Mouse (Mus musculus) heart, embryonic 13.5 days (tissue): ENCODE measurements around the gene Kctd5. TPM values are rescaled to one million over a fixed set of nuclear protein-coding genes. Genes with fewer than 3 reads are reported as not detected.

Experiments
- ATAC-seq: fragments of 200-750 bp; cut with Nextera tagmentation; 2 replicates; pipeline ENCODE4 v1.8.0; 2017; ENCODE audit warnings: moderate TSS enrichment; ENCODE audit not compliant: insufficient number of reproducible peaks, low FRiP score, low TSS enrichment; ENCODE audit errors: extremely low read depth
- H3K27ac ChIP-seq: fragments of 300-500 bp; sonication (generic); replicated peaks from 2 replicates; pipeline ENCODE4 v1.5.1; 2015; ENCODE audit warnings: moderate library complexity, mild to moderate bottlenecking, inconsistent platforms
- H3K27me3 ChIP-seq: fragments of 300-500 bp; sonication (generic); replicated peaks from 2 replicates; pipeline ENCODE4 v1.6.1; 2015; ENCODE audit warnings: mild to moderate bottlenecking, inconsistent platforms
- H3K36me3 ChIP-seq: fragments of 300-500 bp; sonication (generic); 2 replicates; pipeline ENCODE4 v1.6.1; 2015; ENCODE audit warnings: mild to moderate bottlenecking, inconsistent platforms
- H3K4me1 ChIP-seq: fragments of 300-500 bp; sonication (generic); 2 replicates; pipeline ENCODE4 v1.6.1; 2015; ENCODE audit warnings: inconsistent platforms
- H3K4me2 ChIP-seq: fragments of 300-500 bp; sonication (generic); 2 replicates; pipeline ENCODE4 v1.6.1; 2015; ENCODE audit warnings: inconsistent platforms, mild to moderate bottlenecking, moderate library complexity
- H3K4me3 ChIP-seq: fragments of 300-500 bp; sonication (generic); 2 replicates; pipeline ENCODE4 v1.5.1; 2015; ENCODE audit warnings: moderate library complexity, mild to moderate bottlenecking, inconsistent platforms
- H3K9ac ChIP-seq: fragments of 300-500 bp; sonication (generic); 2 replicates; pipeline ENCODE4 v1.6.1; 2015; ENCODE audit warnings: inconsistent platforms, mild to moderate bottlenecking, moderate library complexity
- H3K9me3 ChIP-seq: fragments of 300-500 bp; sonication (generic); 2 replicates; pipeline ENCODE4 v1.6.1; 2016; ENCODE audit warnings: inconsistent platforms
- WGBS: fragments of 180-500 bp; shearing (Covaris S2); methylation state at CpG from one replicate; pipeline ENCODE4 v1.1.7; 2015; ENCODE audit warnings: mixed read lengths; 5-methylcytosine and 5-hydroxymethylcytosine counted together
- polyA plus RNA-seq: library from polyadenylated mRNA; unstranded; fragments of >200 nt; fragmentation: Nextera tagmentation; extraction: Ambion mirVana; gene quantifications from 2 replicates; pipeline ENCODE4 v1.2.1, GENCODE M21; 2015

Kctd5 gene
- polyA plus RNA-seq, 1 experiment from 2014 or later = 39.9 TPM

GRCm38 (mm10) chr17:24068271-24068670 lies 5.0 kb downstream of the Kctd5 start:
- Histone ChIP-seq H3K9ac (peak overlapping the region; percentile 47), H3K27me3 (no peaks in the 10 kb centered on the region), H3K4me3 (no peak overlapping the region), H3K27ac (no peak overlapping the region), H3K4me1 (peaks cover 37% of the 10 kb centered on the region), H3K36me3 (peaks cover 27% of the 10 kb centered on the region), H3K9me3 (no peaks in the 10 kb centered on the region), H3K4me2 (no peak overlapping the region)
- WGBS = 79% methylated on average over 5 of the region's 5 CpGs
- no peak for ATAC-seq

DNA sequence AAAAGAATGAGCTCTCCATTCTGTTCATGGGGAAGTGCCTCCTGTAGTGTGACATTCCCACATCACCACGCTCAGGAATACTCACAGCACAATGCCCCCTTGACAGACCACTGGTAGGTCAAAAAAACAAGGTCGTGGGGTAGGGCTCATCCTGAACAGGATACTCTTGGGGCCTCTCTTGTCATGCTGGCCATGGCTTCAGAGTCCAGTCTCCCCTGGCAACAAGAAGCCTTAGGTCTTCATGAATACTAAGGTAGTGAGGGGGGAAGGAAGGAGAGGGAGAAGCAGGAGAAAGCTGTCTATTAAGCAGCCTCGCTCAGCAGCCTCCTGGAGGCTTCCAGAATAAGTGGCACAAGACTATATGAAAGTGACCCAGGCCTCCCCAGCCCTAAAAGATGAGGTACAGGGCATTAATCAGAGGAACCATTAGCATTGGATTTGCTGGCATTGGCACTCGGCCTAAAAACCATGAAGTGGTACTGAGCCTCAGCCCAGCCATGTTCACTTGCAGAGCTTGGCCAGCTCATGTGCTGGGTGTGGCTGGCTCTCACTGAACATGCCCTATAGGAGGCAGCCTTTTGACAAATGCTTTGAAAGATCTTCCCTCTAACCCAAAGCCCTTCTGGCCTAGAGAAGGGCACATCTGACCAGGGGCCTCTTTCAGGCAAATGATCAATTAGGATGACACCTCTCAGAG lies 10.7 kb downstream of the Kctd5 start:
- H3K9me3 ChIP-seq = no peaks in the 10 kb centered on the region
- peaks cover 4% of the 10 kb centered on the region; the same call in 1 of the 2 replicates for H3K4me1 ChIP-seq
- WGBS = 71% methylated on average over 4 of the region's 4 CpGs
- no peak overlapping the region for H3K9ac ChIP-seq
- ATAC-seq = no peak
- H3K27me3 ChIP-seq = no peaks in the 10 kb centered on the region
- H3K4me2 ChIP-seq = no peak overlapping the region
- no peak overlapping the region for H3K4me3 ChIP-seq
- no peak overlapping the region for H3K27ac ChIP-seq
- peaks cover 54% of the 10 kb centered on the region for H3K36me3 ChIP-seq

DNA sequence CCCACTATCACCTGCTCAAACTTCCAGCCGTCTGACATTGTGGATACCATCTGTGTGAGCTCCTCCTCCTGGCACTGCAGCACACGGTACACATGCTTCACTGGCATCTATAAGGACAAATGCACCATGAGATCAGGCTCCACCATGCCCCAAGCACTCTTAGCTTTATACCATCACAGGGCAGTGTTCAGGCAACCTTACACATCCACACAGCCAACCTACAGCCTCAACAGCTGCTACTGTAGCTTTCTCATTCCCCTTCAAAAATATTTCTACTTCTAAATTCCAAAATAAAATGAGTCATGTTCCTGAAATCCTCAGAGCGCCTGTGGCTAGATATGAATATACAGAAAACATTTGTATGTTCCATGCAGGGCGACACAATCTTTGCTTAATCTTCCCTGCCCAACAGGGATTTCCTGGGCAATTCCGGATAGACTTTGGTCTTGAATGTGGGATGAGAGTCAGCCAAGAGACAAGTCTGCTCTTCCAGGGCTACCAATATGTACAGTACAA lies 15.5 kb downstream of the Kctd5 start:
- WGBS = 85% methylated on average over 5 of the region's 5 CpGs
- H3K4me2 ChIP-seq = no peak overlapping the region
- no peaks in the 10 kb centered on the region for H3K27me3 ChIP-seq
- no peak overlapping the region for H3K9ac ChIP-seq
- H3K36me3 ChIP-seq = peaks cover 79% of the 10 kb centered on the region
- H3K27ac ChIP-seq = no peak overlapping the region
- H3K9me3 ChIP-seq = no peaks in the 10 kb centered on the region
- H3K4me3 ChIP-seq = no peak overlapping the region
- H3K4me1 ChIP-seq = peaks cover 3% of the 10 kb centered on the region
- no peak for ATAC-seq

DNA sequence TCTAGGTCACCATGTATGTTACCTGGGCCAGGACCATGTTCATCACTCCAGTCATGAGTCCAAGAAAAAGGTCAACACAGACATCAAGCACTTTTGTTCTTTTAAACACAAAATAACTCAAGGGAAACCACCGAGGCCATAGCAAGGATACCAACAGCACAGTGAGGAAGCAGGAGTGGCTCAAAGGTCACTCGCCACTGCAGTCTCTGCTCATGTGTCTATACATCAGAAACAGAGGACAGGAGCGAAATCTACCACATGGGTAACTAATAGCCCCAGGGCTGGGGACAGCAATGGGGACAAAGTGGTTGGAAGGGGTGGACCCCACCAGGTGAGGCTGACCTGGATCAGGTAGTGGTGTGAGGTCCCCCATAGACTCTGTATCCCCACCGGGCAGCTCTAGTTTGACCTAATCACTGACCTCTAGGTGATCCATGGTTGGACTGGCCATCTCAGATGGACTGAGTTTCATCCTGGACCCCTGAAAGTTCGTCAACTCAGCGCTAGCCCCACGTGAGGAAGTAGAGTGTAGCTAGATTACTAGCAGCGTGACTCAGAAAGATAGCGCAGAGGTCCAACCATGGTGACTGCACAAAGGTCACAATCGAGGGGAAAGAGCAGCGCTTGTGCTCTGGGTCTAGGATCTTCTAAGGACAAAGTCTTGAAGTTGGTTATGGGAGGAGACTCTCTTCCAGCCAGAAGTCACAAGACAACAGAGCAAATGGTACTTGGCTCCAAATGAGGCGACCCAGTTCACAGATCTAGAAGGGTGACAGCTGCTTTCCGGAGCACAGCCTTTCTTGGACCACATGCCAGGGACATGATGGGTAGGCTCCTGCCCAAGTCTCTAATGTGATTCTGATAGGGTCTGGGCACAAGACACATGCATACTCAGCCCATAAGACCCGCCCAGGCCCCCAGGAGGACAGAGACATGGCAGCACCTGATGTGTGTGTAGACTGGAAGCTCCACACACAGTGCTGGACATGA lies 16.4 kb downstream of the Kctd5 start:
- no peak overlapping the region for H3K9ac ChIP-seq
- H3K9me3 ChIP-seq = no peaks in the 10 kb centered on the region
- WGBS = 89% methylated on average over 14 of the region's 14 CpGs
- no peak for ATAC-seq
- no peak overlapping the region for H3K4me2 ChIP-seq
- peaks cover 83% of the 10 kb centered on the region for H3K36me3 ChIP-seq
- H3K27me3 ChIP-seq = no peaks in the 10 kb centered on the region
- H3K4me1 ChIP-seq = peaks cover 3% of the 10 kb centered on the region; the same call in 1 of the 2 replicates
- no peak overlapping the region for H3K4me3 ChIP-seq
- H3K27ac ChIP-seq = no peak overlapping the region

DNA sequence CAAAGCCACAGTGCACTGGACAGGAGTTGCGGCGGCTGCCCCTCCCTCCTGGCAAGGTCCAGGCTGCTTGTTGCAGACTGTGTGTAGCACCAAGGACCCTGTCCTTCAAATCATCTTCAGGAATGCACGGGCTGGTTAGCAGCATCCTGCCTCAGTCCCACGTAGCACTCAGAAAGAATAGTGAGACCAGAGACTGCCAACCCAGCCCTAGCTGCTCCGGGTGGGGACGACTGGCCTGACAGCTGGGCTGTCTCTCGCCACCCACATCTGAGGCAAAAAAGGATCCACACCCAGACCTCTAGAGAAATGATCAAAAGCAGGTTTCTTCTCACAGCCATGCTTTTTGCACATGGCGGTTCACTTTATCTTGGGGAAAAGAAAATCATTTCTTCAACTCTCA lies 24.3 kb downstream of the Kctd5 start:
- no peak for ATAC-seq
- no peaks in the 10 kb centered on the region for H3K27me3 ChIP-seq
- H3K4me1 ChIP-seq = no peaks in the 10 kb centered on the region
- H3K27ac ChIP-seq = no peak overlapping the region
- peaks cover 74% of the 10 kb centered on the region for H3K36me3 ChIP-seq
- no peak overlapping the region for H3K9ac ChIP-seq
- H3K9me3 ChIP-seq = no peaks in the 10 kb centered on the region
- no peak overlapping the region for H3K4me3 ChIP-seq
- 89% methylated on average over 8 of the region's 8 CpGs for WGBS
- H3K4me2 ChIP-seq = no peak overlapping the region

DNA sequence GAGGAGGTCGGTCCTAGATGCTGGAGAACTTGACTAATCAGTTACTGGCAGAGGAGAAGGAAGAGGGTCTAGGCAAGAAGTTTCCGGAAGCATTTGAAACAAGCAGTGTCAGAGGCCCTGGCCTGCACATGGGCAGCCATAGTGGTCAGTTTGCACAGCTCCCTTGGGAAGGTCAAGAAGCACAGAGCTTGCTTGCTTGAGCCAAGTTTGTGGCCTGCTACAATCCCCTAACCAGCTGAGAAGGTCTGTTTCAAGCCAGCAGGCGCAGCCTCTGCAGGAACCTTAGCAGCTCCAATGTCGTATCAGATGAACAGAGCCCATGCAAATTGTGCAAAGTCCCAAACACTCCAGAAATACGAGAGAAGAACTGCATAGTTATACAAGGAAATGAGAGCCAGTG lies 25.2 kb downstream of the Kctd5 start:
- Histone ChIP-seq H3K27ac (no peak overlapping the region), H3K4me2 (no peak overlapping the region), H3K4me3 (no peak overlapping the region), H3K27me3 (no peaks in the 10 kb centered on the region), H3K4me1 (no peaks in the 10 kb centered on the region), H3K36me3 (peaks cover 65% of the 10 kb centered on the region), H3K9ac (no peak overlapping the region), H3K9me3 (no peaks in the 10 kb centered on the region)
- ATAC-seq = no peak
- WGBS = 88% methylated on average over 5 of the region's 5 CpGs

- no peak for ATAC-seq
- no peaks in the 10 kb centered on the region for H3K4me1 ChIP-seq
- no peak overlapping the region for H3K4me3 ChIP-seq
- WGBS = 35% methylated on average over 5 of the region's 5 CpGs
- H3K27ac ChIP-seq = no peak overlapping the region
- no peak overlapping the region for H3K9ac ChIP-seq
- H3K4me2 ChIP-seq = no peak overlapping the region
- peaks cover 44% of the 10 kb centered on the region for H3K36me3 ChIP-seq
- no peaks in the 10 kb centered on the region for H3K9me3 ChIP-seq
- no peaks in the 10 kb centered on the region for H3K27me3 ChIP-seq
Observed at GRCm38 (mm10) chr17:24046026-24046425, 27.3 kb downstream of the Kctd5 start.

DNA sequence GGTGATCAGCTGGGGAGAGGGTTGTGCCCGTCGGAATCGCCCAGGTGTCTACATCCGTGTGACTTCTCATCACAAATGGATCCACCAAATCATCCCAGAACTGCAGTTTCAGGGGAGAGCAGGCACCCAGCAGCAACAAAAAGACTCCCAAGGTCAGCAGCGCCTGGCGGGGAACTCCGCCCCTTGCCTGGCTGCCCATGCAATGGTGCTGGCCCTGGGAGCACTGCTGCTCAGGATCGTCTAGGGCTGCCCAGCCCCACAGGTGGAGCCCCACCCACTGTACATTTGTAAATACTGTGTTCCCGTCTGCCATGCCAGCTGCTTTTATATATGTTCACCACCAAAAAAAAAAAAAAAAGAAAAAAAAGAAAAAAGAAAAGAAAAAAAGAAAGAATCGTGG lies 27.7 kb downstream of the Kctd5 start:
- H3K4me2 ChIP-seq = no peak overlapping the region
- no peaks in the 10 kb centered on the region for H3K27me3 ChIP-seq
- 75% methylated on average over 10 of the region's 10 CpGs for WGBS
- no peaks in the 10 kb centered on the region for H3K9me3 ChIP-seq
- no peak for ATAC-seq
- H3K36me3 ChIP-seq = peaks cover 40% of the 10 kb centered on the region
- no peak overlapping the region for H3K27ac ChIP-seq
- H3K9ac ChIP-seq = no peak overlapping the region
- H3K4me1 ChIP-seq = no peaks in the 10 kb centered on the region
- H3K4me3 ChIP-seq = no peak overlapping the region

- H3K9me3 ChIP-seq = no peaks in the 10 kb centered on the region
- H3K27me3 ChIP-seq = no peaks in the 10 kb centered on the region
- WGBS = 56% methylated on average over 5 of the region's 5 CpGs
- no peak for ATAC-seq
- H3K9ac ChIP-seq = no peak overlapping the region
- H3K4me3 ChIP-seq = no peak overlapping the region
- H3K4me1 ChIP-seq = no peaks in the 10 kb centered on the region
- no peak overlapping the region for H3K27ac ChIP-seq
- H3K4me2 ChIP-seq = no peak overlapping the region
- peaks cover 30% of the 10 kb centered on the region for H3K36me3 ChIP-seq
Observed at GRCm38 (mm10) chr17:24044482-24044881, 28.8 kb downstream of the Kctd5 start.

- no peaks in the 10 kb centered on the region for H3K36me3 ChIP-seq
- no peak within 1 kb of the TSS for H3K9ac ChIP-seq
- H3K4me1 ChIP-seq = peaks cover 7% of the 10 kb centered on the region
- no peak within 1 kb of the TSS for H3K4me3 ChIP-seq
- no peak for ATAC-seq
- WGBS = 54% methylated on average over 4 of the region's 4 CpGs
- H3K4me2 ChIP-seq = no peak within 1 kb of the TSS
- H3K27ac ChIP-seq = no peak within 1 kb of the TSS
- no peaks in the 10 kb centered on the region for H3K9me3 ChIP-seq
- H3K27me3 ChIP-seq = no peaks in the 10 kb centered on the region
Observed at GRCm38 (mm10) chr17:24037844-24038243, 35.4 kb downstream of the Kctd5 start, which contains the start of gene Prss27. TSS of gene Prss27 (plus strand) at chr17:24038144.

DNA sequence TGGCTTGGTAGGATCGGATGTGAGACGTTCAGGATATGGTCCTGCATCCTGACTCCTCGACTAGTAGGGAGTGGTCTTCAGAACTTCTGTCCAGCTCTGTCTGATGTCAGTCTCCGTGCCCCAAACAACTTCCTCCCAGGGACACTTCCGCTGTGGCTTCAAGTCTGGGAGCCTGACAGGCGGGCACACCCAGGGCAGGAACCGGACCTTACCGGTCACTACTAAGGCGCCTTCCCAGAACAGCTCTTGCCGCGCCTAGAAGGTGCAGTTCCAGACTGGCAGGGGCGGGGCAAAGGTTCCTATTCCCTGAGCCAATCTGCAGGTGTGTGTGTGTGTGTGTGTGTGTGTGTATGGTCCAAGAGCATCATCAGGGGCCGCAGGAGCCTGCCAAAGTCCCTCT lies 35.9 kb downstream of the Kctd5 start:
- Histone ChIP-seq H3K27me3 (no peaks in the 10 kb centered on the region), H3K9ac (no peak overlapping the region), H3K4me2 (no peak overlapping the region), H3K4me1 (peaks cover 7% of the 10 kb centered on the region), H3K36me3 (no peaks in the 10 kb centered on the region), H3K27ac (no peak overlapping the region), H3K9me3 (no peaks in the 10 kb centered on the region), H3K4me3 (no peak overlapping the region)
- WGBS = 71% methylated on average over 13 of the region's 13 CpGs
- no peak for ATAC-seq
